Mouse (Mus musculus): ENCODE data around the gene Gm14288.
"Not testable (repeated sequence)": the region's sequence is repeated elsewhere in the genome, so short reads cannot be mapped to it uniquely, and the experiment has no call there.

The Gm14288 gene

GRCm38 (mm10) chr2:175800993-175801392 is at the start of gene Gm14288:
Gene Gm14288, minus strand, starts transcription at chr2:175801093.
- DNase-seq, result not testable (repeated sequence)

- not testable (repeated sequence) for DNase-seq
Measured at GRCm38 (mm10) chr2:175741237-175741636, 59.7 kb downstream of the Gm14288 start, which contains the start of gene Gm2007. Gene Gm2007, plus strand, starts transcription at chr2:175741537.

Measured in thymus, postnatal 25 days (tissue).